Comparison of ENCODE assay signal across 9 mouse cellular contexts in genomic region chr4:120131441-120132220, GRCm38 (mm10). TPM values are rescaled to one million over a fixed set of nuclear protein-coding genes. Genes with fewer than 3 reads are reported as not detected.
DNase-seq lines count a peak whose midpoint lies in the region; ATAC-seq and TF ChIP-seq lines count a peak whose summit lies in the region.
"Had no signal": no experiment of that assay in that cellular context is flagged by ENCODE, and none has a peak within 500 bp of the region (broad histone marks: within the 10 kb centered on the region; RNA-seq: fewer than 3 reads in every experiment).

No protein-coding gene starts in this region.

- 65% methylated on average over 24 of the region's 24 CpGs for WGBS in kidney, adult 2 months
- WGBS in kidney, embryonic 15.5 days, result 76% methylated on average over 24 of the region's 24 CpGs

- H3K36me3 ChIP-seq in kidney, adult 2 months (ENCODE audit: control insufficient read depth, insufficient read depth, low read length), result no peaks in the 10 kb centered on the region
- no peaks in the 10 kb centered on the region for H3K36me3 ChIP-seq in kidney, embryonic 15.5 days

- no peaks in the 10 kb centered on the region for H3K9me3 ChIP-seq in kidney, embryonic 15.5 days (replicated peaks)

- no peak overlapping the region for H3K9ac ChIP-seq in kidney, embryonic 15.5 days

- H3K4me2 ChIP-seq in kidney, embryonic 15.5 days, result no peak overlapping the region

- intact Hi-C loops in heart, postnatal 25 days (cut with DNase I), result no loop called here
- intact Hi-C loops in left cerebral cortex, postnatal 25 days (cut with DNase I), result no loop called here

- no peak overlapping the region for H3K27ac ChIP-seq in kidney, adult 2 months (ENCODE audit: insufficient read depth, low read depth, low read length)
- H3K27ac ChIP-seq in kidney, embryonic 15.5 days, result no peak overlapping the region

- no peak overlapping the region for H3K4me3 ChIP-seq in kidney, adult 2 months (ENCODE audit: insufficient read depth, low read depth, low read length)
- no peak overlapping the region for H3K4me3 ChIP-seq in kidney, embryonic 15.5 days (replicated peaks)
- H3K4me3 ChIP-seq: myocyte had no signal

- TF ChIP-seq CTCF in kidney, adult 2 months (conservative IDR thresholded peaks at IDR 0.05; ENCODE audit: insufficient read depth, insufficient read length, low read depth, low read length), result no peak

- DNase-seq in kidney, adult 2 months, result peak; percentile 81
- peak; percentile 79 to 80 for DNase-seq in adrenal gland, postnatal 4 days (ENCODE audit: low spot score in 2 of 2)
- DNase-seq in heart, postnatal 25 days (ENCODE audit: low spot score), result peak; percentile 27
- peak; percentile 41 for DNase-seq in ovary, postnatal 10 days (ENCODE audit: low spot score)
- DNase-seq in left cerebral cortex, postnatal 25 days (ENCODE audit: low spot score in 2 of 2), result no peak
- no peak for DNase-seq in layer of hippocampus, adult 9-11 months
- DNase-seq in spleen, postnatal 36 days (ENCODE audit: low spot score in 2 of 2), result no peak

- no peaks in the 10 kb centered on the region for H3K4me1 ChIP-seq in kidney, adult 2 months (ENCODE audit: control insufficient read depth, insufficient read depth, low read length)
- no peaks in the 10 kb centered on the region for H3K4me1 ChIP-seq in kidney, embryonic 15.5 days

- ATAC-seq in kidney, embryonic 15.5 days (replicated peaks; ENCODE audit: low FRiP score), result no peak

- no peaks in the 10 kb centered on the region for H3K27me3 ChIP-seq in kidney, adult 2 months (replicated peaks; ENCODE audit: control insufficient read depth, insufficient read depth, low read length)
- no peaks in the 10 kb centered on the region for H3K27me3 ChIP-seq in kidney, embryonic 15.5 days

- no peak for TF ChIP-seq POLR2A in kidney, adult 2 months (IDR thresholded peaks at IDR 0.05; ENCODE audit: low read depth, low read length)

RNA-seq across cellular contexts. Expression of gene Edn2, which starts 29.4 kb away (rescaled TPM):
- polyA plus RNA-seq in kidney, adult 2 months (2012; rRNA removed), result not detected in 2 replicates
- 0.14 and 0.18 TPM in 2 replicates for polyA plus RNA-seq in kidney, embryonic 15.5 days (2015; fragmentation: Nextera tagmentation; extraction: Ambion mirVana)
- total RNA-seq in adrenal gland, postnatal 4 days (2021), result not detected
- not detected for total RNA-seq in heart, postnatal 25 days (2021)
- not detected for total RNA-seq in left cerebral cortex, postnatal 25 days (2021)
- polyA plus RNA-seq: myocyte had no signal

Comparison
In these comparisons a context has a peak if more than half of its experiments do, and no peak if none do; other contexts are left out.
1. DNase-seq: peak in kidney, adult 2 months (single experiment), adrenal gland, postnatal 4 days (2 of 2), heart, postnatal 25 days (single experiment) and ovary, postnatal 10 days (single experiment); none in left cerebral cortex, postnatal 25 days (0 of 2), layer of hippocampus, adult 9-11 months (single experiment) and spleen, postnatal 36 days (0 of 2).